Mouse (Mus musculus): ENCODE measurements around the gene Olfr117. TPM values are rescaled to one million over a fixed set of nuclear protein-coding genes. Genes with fewer than 3 reads are reported as not detected.
"Not testable (repeated sequence)": the region's sequence is repeated elsewhere in the genome, so short reads cannot be mapped to it uniquely, and the experiment has no call there.

Gene Olfr117
- not detected in 2 replicates for total RNA-seq (2017)

GRCm38 (mm10) chr17:37663682-37664081, at the start of gene Olfr117:
Gene Olfr117, minus strand, starts transcription at chr17:37663782.
- no peak for ATAC-seq (replicated peaks; ENCODE audit: low read depth, poor library complexity, severe bottlenecking)

DNA sequence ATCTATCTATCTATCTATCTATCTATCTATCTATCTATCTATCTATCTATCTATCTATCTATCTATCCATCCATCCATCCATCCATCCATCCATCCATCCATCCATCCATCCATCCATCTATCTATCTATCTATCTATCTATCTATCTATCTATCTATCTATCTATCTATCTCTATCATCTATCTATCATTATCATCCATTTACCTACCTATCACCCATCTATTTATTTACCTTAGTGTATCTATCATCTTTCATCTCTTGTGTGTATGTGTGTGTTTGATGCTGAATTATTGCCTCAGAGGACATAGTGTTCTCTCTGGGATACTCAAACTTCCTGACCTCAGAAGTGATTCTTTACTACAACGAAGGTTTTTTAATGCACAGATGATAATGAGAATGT, 32.7 kb upstream of the Olfr117 start, which contains the start of gene Olfr119:
Gene Olfr119, plus strand, starts transcription at position 301 of the 400 bp plus-strand sequence.
- not testable (repeated sequence) for ATAC-seq (replicated peaks; ENCODE audit: low read depth, poor library complexity, severe bottlenecking)

DNA sequence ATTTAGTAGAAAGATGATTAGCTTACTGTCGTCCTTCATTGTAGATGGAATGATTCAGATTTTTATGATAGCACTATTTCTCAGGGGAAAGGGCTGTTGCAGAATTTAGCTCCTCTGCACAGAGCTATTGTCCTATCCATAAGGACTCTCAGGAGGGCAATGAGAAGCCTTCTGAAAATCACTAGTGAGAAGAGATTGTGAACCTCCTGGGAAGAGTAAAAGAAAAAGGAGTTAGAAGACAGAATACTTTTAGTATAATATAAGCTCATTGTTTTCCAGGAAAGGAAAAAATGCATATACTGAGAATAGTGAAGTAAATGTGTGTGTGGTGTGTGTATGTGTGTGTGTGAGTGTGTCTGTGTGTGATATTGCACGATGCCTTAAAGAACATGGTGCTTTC, 3.1 kb upstream of the Olfr117 start, which contains the start of gene Olfr118:
Gene Olfr118, plus strand, starts transcription at position 301 of the 400 bp plus-strand sequence.
- no peak for ATAC-seq (replicated peaks; ENCODE audit: low read depth, poor library complexity, severe bottlenecking)

DNA sequence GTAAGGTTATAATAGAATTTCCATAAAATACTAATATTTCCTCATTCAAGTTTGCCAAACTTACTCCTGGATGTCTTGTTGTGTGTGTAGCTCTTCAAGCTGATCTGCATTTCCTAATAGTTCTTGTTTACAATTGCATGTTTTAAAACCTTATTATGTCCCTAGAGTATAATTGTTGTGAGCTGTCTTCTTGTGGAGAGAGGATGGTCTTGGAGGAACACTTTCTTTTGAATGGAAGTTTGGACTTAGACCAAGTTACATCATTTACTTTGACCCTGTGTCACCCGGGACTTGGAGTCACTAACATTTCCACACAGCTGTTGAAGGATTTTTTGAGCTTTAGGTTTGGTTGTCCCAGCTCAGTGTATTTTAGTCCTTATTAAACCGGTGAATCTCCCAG, 36.6 kb downstream of the Olfr117 start, which contains the start of the genes Olfr115 and Olfr116:
Gene Olfr115, minus strand, starts transcription at position 101 of the 400 bp plus-strand sequence.
Gene Olfr116, minus strand, starts transcription at position 191 of the 400 bp plus-strand sequence.
- no peak for ATAC-seq (replicated peaks; ENCODE audit: low read depth, poor library complexity, severe bottlenecking)

Other genes starting within 250 kb of the Olfr117 start
- gene Olfr108, start 218.3 kb downstream of the Olfr117 start, total RNA-seq (2017) = not detected in 2 replicates
- not detected in 2 replicates for gene Olfr109, start 204.9 kb downstream of the Olfr117 start, total RNA-seq (2017)
- gene H2-M2, start 180.2 kb downstream of the Olfr117 start, total RNA-seq (2017) = not detected in 2 replicates
- gene Olfr110, start 171.3 kb downstream of the Olfr117 start, total RNA-seq (2017) = not detected in 2 replicates
- gene Olfr111, start 155.8 kb downstream of the Olfr117 start, total RNA-seq (2017) = not detected in 2 replicates
- gene Olfr112, start 94.3 kb downstream of the Olfr117 start, total RNA-seq (2017) = not detected in 2 replicates
- gene Olfr113, start 86.1 kb downstream of the Olfr117 start, total RNA-seq (2017) = not detected in 2 replicates
- gene Olfr114, start 71.0 kb downstream of the Olfr117 start, total RNA-seq (2017) = not detected in 2 replicates
- gene Olfr115, start 36.7 kb downstream of the Olfr117 start, total RNA-seq (2017) = not detected in 2 replicates
- gene Olfr116, start 36.6 kb downstream of the Olfr117 start, total RNA-seq (2017) = not detected in 2 replicates
- gene Olfr118, start 3.2 kb upstream of the Olfr117 start, total RNA-seq (2017) = not detected in 2 replicates
- gene Olfr119, start 32.8 kb upstream of the Olfr117 start, total RNA-seq (2017) = not detected in 2 replicates
- not detected in 2 replicates for gene Olfr120, start 58.0 kb upstream of the Olfr117 start, total RNA-seq (2017)
- not detected in 2 replicates for gene Olfr121, start 85.1 kb upstream of the Olfr117 start, total RNA-seq (2017)
- not detected in 2 replicates for gene Olfr122, start 104.8 kb upstream of the Olfr117 start, total RNA-seq (2017)
- gene Olfr123, start 129.7 kb upstream of the Olfr117 start, total RNA-seq (2017) = not detected in 2 replicates
- not detected in 2 replicates for gene Olfr124, start 136.1 kb upstream of the Olfr117 start, total RNA-seq (2017)
- gene Olfr125, start 169.2 kb upstream of the Olfr117 start, total RNA-seq (2017) = not detected in 2 replicates
- gene Olfr126, start 183.7 kb upstream of the Olfr117 start, total RNA-seq (2017) = not detected in 2 replicates
- not detected in 2 replicates for gene Olfr127, start 236.7 kb upstream of the Olfr117 start, total RNA-seq (2017)

Measured in common myeloid progenitor, adult 5-6 weeks (primary cell).